Mouse (Mus musculus): Measurements from ENCODE around the gene Tmem202.

Tmem202 gene

DNA sequence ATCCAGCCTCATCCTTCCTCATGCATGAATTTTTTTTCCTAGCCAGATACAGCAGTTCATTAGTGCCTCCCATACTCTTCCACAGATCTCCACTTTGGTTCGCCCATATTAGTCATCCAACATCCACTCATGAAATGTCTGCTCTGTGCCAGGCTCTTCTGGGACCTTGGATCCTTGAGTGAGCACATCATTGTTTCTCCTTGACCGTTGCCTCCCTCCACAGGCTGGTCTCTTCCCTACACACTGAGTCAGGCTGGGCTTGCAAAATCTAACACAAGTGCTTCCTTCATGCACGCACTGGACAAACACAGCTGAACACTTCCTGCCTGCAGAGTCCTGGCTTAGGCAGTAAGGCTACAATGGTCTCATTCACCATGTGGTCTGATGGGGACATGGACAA is 2.0 kb downstream of the Tmem202 start:
- ATAC-seq (ENCODE audit: insufficient number of reproducible peaks, low FRiP score, low TSS enrichment) = no peak

DNA sequence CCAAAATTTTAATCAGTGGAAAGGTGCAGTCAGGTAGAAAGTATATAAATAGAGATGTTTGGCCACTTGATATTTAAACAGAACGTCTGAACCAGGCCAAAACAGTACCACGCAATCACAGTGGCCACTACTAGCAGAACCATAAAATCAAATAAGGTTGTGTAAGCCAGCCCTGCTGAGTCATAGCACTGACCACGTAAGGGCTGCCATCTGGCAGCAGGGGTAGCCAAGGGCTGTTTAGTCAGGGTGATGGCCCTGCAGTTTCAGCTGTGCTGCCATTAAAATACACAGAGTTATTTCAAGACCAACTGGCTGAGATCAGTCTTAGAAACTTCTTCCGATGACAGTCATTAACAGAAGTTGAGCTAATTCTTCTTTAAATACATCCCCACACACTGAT is 5.8 kb downstream of the Tmem202 start:
- peak; percentile 93 for ATAC-seq (ENCODE audit: insufficient number of reproducible peaks, low FRiP score, low TSS enrichment)

DNA sequence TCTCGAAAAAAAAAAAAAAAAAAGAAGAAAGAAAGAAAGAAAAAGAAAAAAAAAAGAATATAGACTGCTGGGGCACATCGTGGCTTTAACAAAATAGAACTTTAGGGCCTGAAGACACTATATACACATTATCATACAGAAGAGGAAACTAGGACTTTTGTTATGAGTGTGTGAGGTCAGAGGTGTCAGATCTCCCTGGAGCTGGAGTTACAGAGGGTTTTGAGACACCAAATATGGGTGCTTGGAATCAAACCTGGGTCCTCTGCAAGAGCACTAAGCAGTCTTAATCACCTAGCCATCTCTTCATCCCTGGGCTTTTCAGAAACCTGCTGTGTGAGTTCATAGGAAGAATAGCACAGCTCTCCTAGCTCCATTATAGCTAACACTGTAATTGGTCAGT is 6.2 kb downstream of the Tmem202 start:
- ATAC-seq (ENCODE audit: insufficient number of reproducible peaks, low FRiP score, low TSS enrichment) = no peak

DNA sequence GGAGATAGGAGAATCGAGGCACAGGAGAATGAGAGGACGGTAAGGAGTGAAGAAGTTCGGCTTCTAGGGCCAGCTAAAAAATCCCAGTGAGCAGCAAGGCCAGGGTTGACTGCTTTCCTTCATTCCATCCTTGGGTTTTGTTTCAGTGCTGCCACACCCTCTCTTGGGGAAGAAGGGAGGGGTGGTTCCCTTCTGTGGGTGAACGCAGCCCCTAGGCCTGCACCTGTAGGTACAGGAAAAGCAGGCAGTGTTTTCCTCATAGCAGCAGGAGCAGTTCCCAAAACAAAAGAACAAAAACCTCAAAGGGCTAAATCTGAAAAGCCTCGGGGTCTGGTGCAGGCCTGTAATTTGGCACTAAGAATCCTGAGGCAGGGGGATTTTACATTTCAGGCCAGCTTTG is 8.0 kb downstream of the Tmem202 start:
- ATAC-seq (ENCODE audit: insufficient number of reproducible peaks, low FRiP score, low TSS enrichment) = no peak

DNA sequence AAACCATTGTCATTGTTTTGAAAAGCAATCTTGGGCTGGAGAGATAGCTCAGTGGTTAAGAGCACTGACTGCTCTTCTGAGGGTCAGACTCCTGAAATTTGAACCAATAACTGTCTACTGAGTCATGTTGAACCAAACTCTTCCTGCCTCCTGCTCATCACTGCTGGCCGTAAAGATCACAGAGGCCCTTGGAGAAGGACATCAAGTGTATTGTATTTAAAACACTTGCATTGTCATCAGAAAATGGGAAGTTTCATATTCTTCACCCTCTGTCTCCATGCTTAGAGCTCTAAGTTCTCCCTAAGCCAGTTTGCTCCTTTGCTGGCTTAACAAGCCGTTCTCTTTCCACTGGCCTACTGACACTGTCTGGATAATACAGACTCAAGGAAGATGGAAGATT is 11.4 kb downstream of the Tmem202 start:
- no peak for ATAC-seq (ENCODE audit: insufficient number of reproducible peaks, low FRiP score, low TSS enrichment)

DNA sequence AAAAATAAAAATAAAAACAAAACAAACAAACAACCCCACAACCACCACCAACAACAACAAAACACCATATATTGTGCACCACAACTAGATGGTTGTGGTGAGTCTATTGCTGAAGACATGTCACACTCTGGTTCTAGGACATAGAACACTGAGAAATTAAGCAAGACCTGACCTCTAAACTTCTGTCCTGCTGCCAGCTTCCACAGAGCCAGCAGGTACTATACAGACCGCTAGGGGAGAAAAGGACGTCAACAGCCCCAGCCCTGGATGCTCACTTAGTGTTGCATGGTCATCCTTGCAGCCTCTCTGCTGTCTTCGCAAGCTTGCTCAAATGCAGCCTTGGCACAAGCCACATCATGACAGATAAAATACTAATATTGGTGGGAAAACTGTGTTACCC is 12.1 kb downstream of the Tmem202 start:
- ATAC-seq (ENCODE audit: insufficient number of reproducible peaks, low FRiP score, low TSS enrichment) = no peak

DNA sequence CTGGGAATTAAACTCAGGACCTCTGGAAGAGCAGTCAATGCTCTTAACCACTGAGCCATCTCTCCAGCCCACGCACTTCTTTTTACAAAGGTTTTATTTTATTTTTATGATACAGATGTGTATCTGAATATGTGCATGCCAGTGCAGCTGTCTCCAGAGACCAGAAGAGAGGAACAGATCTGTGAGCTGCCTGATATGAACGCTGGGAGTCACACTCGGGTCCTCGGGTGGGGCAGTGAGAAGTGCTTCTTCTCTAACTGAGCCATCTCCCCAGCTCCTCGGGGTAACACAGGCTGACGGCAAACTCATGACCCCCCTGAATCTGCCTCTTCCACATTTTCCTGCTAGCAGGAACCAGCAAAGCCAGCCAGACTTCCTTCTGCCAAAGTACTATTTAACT is 12.9 kb downstream of the Tmem202 start:
- ATAC-seq (ENCODE audit: insufficient number of reproducible peaks, low FRiP score, low TSS enrichment) = no peak

DNA sequence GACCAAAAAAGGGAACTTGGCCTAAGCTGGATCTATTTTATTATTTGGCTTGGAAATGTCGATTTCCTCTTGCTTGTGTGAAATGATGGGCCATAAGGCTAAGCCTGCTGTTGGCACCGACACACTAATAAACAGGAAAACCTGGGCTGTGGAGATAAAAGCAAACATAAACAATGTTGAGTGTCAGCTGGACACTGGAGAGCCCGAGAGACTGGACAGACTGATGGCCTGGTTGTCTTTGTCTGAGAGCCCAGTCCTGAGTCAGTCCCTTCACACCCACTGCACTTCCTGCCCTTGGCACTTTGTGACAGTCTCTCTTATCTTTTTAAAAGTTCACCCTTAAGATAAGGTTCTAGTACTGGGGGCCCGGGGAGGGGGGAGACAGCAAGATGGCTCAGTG is 16.7 kb downstream of the Tmem202 start:
- ATAC-seq (ENCODE audit: insufficient number of reproducible peaks, low FRiP score, low TSS enrichment) = no peak

DNA sequence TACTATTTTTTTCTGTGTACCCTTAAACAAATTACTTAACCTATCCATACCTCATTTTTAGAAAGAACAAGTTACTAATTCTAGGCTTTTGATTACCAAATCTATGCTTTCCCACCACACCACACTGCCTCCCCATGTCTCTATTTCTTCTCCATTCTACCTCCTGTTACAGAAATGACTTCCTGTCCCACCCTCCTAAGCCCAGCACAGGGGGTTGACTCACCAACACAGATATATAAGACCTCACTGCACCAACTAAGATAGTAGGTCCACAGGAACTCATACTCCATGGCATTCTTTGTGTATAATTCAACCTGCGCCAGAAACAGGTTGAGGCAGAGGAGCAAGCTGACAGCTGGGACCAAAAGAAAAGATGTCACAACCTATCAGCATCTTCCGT is 20.3 kb downstream of the Tmem202 start:
- ATAC-seq (ENCODE audit: insufficient number of reproducible peaks, low FRiP score, low TSS enrichment) = no peak

DNA sequence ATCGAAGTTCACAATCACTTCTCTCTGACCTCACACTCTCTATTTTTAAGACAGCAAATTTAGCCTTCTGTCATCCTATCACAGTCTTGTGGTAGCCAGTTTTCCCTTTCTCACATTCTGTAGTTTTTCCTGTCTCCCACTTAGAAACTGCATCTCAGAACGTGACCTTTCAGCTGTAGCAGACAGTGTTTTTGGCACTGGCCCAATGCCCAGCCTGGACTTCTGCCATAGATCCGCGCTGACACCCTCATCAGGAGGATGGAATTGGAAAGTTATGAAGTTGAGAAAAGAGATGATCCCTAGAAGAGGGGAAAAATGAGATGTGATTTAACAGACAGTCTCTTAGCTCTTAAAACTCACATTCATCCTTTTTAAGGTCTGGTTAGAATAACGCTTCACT is 20.7 kb downstream of the Tmem202 start:
- ATAC-seq (ENCODE audit: insufficient number of reproducible peaks, low FRiP score, low TSS enrichment) = no peak

DNA sequence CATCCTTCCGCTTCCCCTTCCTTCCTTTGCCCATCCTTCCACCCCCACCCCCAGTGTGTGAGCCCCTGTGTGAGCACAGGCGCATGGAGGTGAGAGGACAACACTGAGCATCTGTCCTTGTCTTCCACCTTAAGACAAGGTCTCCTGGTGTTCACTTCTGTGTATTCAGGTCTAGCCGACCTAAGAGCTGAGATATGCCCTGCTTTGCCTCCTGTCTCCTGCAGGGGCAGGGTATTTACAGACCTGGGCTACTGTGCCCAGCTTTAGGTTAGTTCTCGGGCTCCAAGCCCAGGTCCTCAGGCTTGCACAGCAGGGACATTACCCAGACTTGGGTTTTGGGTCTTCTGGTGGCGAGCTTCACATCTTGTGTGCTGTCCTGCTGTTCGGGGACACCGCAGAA is 22.5 kb downstream of the Tmem202 start:
- ATAC-seq (ENCODE audit: insufficient number of reproducible peaks, low FRiP score, low TSS enrichment) = no peak

DNA sequence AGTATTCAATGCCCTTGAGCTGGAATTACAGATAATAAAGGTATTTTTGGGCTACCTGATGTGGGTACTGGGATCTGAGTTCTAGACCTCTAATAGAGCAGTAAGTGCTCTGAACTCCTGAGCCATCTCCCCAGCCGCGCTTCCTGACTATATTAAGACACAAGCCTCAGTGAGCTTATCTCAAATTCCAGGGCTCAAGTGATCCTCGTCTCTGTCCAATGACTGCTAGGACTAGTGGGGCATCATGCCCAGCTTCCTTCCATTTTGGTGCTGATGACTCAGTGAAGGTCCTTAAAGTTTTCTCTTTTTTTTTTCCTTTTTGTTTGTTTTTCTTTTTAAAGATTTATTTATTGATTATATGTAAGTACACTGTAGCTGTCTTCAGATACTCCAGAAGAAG is 24.6 kb downstream of the Tmem202 start:
- no peak for ATAC-seq (ENCODE audit: insufficient number of reproducible peaks, low FRiP score, low TSS enrichment)

DNA sequence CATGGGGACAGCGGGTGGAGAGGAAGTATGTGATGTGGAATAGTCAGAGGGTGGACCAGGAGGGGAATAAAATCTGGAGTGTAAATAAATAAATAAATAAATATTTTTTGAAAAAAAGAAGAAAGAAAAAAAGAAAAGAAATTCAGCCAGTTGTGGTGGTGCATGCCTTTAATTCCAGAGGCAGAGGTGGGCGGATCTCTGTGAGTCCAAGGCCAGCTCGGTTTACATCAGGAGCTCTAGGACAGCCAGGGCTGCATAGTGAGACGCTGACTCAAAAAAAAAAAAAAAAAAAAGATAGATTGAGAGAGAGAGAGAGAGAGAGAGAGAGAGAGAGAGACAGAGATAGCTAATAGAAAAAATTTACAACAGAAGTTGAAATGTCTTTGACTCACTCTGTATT is 27.3 kb downstream of the Tmem202 start:
- no peak for ATAC-seq (ENCODE audit: insufficient number of reproducible peaks, low FRiP score, low TSS enrichment)

DNA sequence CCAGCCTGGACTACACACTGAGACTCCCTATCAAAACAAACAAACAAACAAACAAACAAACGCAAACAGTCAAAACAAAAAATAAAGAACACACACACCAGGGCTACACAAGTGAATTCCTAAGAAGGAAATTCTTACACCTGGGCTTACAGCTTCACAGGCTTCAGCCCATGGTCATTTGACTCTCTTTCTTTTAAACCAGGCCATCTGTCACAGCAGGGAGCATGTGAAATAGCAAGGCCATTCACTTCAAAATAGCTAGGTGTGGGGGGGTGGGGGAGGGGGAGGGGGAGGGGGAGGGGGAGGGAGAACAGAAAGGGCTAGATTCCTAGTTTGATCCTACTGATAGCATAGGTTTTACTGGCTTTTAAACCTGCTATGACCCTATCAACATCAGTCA is 31.5 kb downstream of the Tmem202 start:
- ATAC-seq (ENCODE audit: insufficient number of reproducible peaks, low FRiP score, low TSS enrichment) = no peak

DNA sequence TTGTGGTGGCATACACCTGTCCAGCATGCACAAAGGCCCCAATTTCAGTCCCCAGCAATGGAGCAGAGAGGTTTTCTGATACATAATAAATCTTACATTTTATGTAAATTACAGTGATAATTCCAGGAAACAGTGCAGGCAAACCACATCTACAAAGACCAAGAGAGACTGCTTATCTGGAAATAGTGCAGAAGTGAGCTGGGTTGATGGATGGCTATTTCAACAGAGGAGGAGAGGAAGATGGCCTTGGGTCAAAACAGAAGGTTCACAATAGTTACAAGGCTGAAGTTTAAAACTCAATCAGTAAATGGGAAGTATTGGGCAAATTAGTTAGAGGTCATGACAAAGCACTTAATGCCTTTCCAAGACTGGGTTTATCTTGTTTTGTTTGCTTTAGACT is 52.3 kb downstream of the Tmem202 start:
- ATAC-seq (ENCODE audit: insufficient number of reproducible peaks, low FRiP score, low TSS enrichment) = no peak

DNA sequence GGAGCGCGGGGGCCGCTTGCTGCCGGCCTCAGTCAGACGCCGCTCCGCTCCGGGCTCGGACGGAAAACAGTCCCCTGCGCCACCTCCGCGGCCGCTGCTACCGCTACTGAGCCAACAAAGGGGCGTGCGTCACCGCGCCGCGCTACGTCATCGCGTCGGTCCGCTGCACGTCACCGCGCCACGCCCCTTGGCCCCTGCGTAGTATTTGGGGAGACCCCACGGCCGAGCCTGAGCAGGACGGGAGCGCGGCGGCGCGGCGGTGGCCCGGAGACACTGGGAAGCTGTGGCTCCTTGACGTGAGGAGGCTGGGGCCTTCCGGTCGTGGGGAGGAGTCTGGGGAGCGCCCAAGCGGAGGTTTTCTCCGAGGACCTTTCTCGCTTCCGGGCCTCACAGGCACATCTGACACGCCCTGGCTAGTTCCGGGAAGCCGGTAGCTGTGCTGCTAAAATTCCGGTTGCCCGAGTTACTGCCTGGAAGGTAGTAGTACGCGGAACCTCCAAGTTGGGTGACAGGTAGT is 53.0 kb downstream of the Tmem202 start, which contains the start of gene Arih1:
TSS of gene Arih1 (minus strand) at position 70 of the 517 bp plus-strand sequence.
- peak; percentile 97 for ATAC-seq (ENCODE audit: insufficient number of reproducible peaks, low FRiP score, low TSS enrichment)

DNA sequence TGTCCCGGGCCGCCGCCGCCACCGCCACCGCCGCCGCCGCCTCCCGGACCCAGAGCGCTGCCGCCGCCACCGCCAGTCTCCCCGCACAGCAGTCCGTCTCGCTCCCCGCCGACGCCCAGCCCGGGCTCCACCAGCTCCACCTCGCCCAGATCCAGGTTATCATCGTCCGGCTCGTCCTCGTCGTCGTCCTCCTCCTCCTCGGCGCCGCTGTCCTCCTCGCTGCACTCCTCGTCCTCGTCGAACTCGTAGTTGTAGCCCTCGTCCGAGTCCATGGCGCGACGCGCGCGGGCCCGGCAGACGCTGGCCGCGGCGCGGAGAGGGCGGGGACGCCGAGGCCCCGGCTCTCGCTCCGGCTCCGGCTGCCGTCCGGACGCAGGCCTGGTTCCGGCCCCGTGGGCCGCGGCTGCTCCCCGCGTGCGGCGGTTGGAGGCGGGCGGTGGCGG is 53.5 kb downstream of the Tmem202 start:
- peak; percentile 49 for ATAC-seq (ENCODE audit: insufficient number of reproducible peaks, low FRiP score, low TSS enrichment)

DNA sequence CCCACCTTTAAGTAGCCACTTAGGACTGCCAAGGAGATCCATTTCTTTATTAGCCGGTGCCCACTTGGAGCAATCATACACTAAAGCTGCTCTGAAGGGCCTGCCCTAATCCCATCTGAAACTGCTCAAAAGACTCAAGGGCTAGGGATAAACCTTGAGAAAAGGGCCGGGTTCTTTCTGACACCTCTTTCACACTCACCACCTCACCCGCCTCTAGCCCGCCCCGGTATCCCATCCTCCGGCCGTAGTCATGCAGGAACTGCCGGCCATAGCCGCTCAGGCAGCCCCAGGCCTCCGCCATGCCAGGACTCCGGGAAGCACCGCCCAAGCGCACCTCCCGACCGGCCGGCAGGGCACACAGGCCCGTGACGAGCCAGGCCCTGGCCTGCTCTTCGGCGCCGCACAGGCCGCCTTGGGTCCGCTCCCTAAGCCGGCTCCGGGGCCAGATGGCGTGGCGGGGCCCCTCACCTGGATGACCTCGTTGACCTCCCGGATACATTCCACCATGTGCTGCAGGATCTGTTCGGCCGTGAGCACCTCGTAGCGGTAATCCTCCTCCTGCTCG is 54.1 kb downstream of the Tmem202 start:
- ATAC-seq (ENCODE audit: insufficient number of reproducible peaks, low FRiP score, low TSS enrichment) = peak; percentile 45; the same call in 1 of the 2 replicates

DNA sequence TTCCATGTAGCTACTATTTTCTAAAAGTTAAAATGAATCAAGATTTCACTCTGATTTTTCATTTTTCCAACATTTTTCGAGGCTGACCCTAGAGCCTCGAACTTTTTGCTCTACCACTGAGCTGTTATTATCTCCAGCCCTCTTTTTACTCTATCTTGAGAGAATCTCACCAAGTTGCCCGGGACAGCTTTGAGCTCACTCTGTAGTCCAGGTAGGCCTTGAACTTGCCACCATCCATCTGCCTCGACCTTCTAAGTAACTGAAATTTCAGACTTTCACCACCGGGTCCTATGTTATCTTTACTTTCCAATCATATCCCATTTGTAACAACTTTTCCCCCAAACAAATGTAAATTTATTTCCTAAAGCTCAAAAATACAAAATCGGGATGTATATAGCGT is 54.9 kb downstream of the Tmem202 start:
- ATAC-seq (ENCODE audit: insufficient number of reproducible peaks, low FRiP score, low TSS enrichment) = no peak

DNA sequence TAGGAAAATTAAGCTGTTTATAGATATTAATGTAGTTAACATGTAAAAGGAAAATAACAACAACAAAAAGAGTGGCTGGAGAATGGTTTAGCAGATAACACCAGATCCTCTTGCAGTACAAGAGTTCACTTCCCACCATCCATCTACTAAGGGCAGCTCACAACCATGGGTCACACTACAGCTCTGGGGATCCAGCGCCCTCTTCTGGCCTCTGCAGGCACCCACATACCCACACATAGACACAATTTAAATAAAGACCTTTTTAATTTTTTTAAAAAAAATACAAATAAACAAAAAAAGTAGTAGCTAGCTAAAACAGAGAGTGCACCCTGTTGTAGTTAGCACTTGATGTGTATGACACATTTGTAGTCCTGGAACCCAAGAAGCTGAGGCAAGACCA is 57.2 kb downstream of the Tmem202 start:
- no peak for ATAC-seq (ENCODE audit: insufficient number of reproducible peaks, low FRiP score, low TSS enrichment)

DNA sequence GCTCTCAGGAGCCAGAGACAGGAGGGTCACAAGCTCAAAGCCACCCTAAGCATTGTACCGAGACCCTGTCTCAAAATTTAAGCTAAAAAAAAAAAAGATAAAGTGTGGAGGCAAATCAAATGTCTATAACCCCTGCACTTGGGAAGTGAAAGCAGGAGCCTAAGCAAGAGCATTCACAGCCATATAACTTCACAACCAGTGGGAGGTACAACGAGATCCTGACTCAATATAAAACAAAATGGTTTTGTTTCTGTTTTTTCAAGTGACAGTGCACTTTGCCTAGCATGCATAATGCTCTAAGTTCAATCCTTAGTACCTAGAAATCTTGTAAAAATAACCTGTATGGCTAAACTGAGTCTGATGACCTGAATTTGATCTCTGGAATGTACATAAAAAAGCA is 63.0 kb downstream of the Tmem202 start:
- ATAC-seq (ENCODE audit: insufficient number of reproducible peaks, low FRiP score, low TSS enrichment) = no peak

DNA sequence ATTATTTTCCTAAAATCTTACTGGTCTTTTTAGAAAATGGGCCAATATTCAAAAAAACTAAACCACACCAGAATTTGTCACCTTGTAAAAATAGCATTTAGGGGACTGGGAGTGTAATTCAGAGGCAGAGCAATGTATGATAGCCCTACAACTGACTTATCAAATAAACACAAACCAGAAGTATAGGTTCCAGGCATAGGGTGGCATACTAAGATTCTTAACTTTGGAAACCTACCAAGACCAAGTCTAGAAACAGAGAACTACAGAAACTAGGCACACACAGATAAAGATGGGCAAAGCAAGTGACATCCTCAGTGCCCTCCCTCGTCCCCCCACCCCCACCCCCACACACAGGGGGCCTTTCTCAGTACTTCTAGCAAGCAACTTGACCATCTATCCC is 64.8 kb downstream of the Tmem202 start:
- ATAC-seq (ENCODE audit: insufficient number of reproducible peaks, low FRiP score, low TSS enrichment) = no peak

DNA sequence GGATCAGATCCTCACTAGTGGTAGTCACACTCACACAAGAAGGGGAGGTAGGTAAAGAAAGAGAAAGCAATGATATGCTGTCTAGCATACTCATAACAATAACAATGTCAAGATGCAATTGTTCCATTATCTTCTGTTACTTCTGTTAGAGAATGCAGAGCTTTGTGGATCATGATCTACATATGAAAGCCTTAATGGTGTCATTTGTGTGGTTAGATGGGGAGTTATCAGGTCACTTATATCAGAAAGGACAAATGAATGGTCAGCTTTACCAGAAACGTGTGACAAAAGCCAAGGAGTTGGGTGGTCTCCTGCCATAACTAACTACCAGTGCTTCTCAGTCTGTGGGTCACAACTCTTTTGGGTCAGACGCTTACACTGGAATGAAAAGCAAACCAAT is 66.5 kb downstream of the Tmem202 start:
- ATAC-seq (ENCODE audit: insufficient number of reproducible peaks, low FRiP score, low TSS enrichment) = no peak
